Mouse (Mus musculus): ENCODE data around the gene Lmnb2. TPM values are rescaled to one million over a fixed set of nuclear protein-coding genes. Genes with fewer than 3 reads are reported as not detected.
A peak's percentile ranks its signal among the peaks of the same experiment; 100 is the strongest.

Lmnb2 gene
- polyA plus RNA-seq, 1 experiment: 8.5 TPM

- Histone ChIP-seq H3K36me3 (ENCODE audit: control insufficient read depth, insufficient read depth, low read length) (no peaks in the 10 kb centered on the region), H3K4me1 (ENCODE audit: control insufficient read depth, insufficient read depth, low read length) (no peaks in the 10 kb centered on the region), H3K4me3 (ENCODE audit: insufficient read depth, low read depth, low read length) (no peak overlapping the region), H3K27me3 (replicated peaks; ENCODE audit: control insufficient read depth, insufficient read depth, low read length) (no peaks in the 10 kb centered on the region), H3K27ac (ENCODE audit: insufficient read depth, low read depth, low read length) (no peak overlapping the region)
- TF ChIP-seq POLR2A (IDR thresholded peaks at IDR 0.05; ENCODE audit: low read depth, low read length) (no peak), CTCF (conservative IDR thresholded peaks at IDR 0.05; ENCODE audit: insufficient read depth, insufficient read length, low read depth, low read length) (no peak)
- 88% methylated on average over 15 of the region's 16 CpGs for whole genome bisulfite sequencing
- DNase-seq: no peak
Measured at GRCm38 (mm10) chr10:80864446-80864845, 53.6 kb downstream of the Lmnb2 start.

- H3K27ac ChIP-seq (ENCODE audit: insufficient read depth, low read depth, low read length): no peak overlapping the region
- H3K4me1 ChIP-seq (ENCODE audit: control insufficient read depth, insufficient read depth, low read length): no peaks in the 10 kb centered on the region
- H3K36me3 ChIP-seq (ENCODE audit: control insufficient read depth, insufficient read depth, low read length): no peaks in the 10 kb centered on the region
- TF ChIP-seq CTCF (conservative IDR thresholded peaks at IDR 0.05; ENCODE audit: insufficient read depth, insufficient read length, low read depth, low read length) (no peak), POLR2A (IDR thresholded peaks at IDR 0.05; ENCODE audit: low read depth, low read length) (no peak)
- no peak overlapping the region for H3K4me3 ChIP-seq (ENCODE audit: insufficient read depth, low read depth, low read length)
- no peak for DNase-seq
- no peaks in the 10 kb centered on the region for H3K27me3 ChIP-seq (replicated peaks; ENCODE audit: control insufficient read depth, insufficient read depth, low read length)
- 93% methylated on average over 5 of the region's 5 CpGs for WGBS
Measured at GRCm38 (mm10) chr10:80862305-80862704, 55.7 kb downstream of the Lmnb2 start.

DNA sequence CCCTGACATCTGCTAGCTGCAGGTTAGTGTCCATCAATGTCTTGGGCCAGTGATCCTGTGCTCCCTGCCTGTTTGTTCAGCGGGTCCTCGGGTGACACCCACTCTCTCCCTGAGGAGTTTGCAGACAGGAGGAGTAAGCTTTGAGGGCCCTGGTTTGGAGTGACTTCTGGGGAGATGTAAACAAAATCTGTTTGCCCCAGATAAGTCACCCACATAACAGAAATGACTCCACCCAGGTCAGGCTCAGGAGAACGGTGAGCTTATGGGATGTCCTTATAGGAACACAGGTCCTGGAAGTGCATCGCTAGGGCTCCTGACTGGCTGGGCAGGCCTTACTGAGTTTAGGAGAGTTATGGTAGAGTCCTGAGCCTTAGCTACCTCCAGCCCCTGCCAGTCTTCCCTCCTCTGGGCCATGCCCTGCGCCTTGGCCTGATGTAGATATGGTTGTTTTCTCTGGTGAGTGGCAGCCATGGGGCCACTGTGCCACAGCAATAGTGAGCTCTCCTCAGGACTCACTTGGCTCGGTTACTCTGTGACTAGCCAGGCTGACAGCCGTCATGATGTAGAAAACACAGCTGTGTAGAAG, 59.6 kb downstream of the Lmnb2 start:
- no peaks in the 10 kb centered on the region for H3K36me3 ChIP-seq (ENCODE audit: control insufficient read depth, insufficient read depth, low read length)
- no peak overlapping the region for H3K27ac ChIP-seq (ENCODE audit: insufficient read depth, low read depth, low read length)
- TF ChIP-seq POLR2A (IDR thresholded peaks at IDR 0.05; ENCODE audit: low read depth, low read length) (no peak), CTCF (conservative IDR thresholded peaks at IDR 0.05; ENCODE audit: insufficient read depth, insufficient read length, low read depth, low read length) (no peak)
- 67% methylated on average over 7 of the region's 7 CpGs for WGBS
- no peak for DNase-seq
- H3K4me3 ChIP-seq (ENCODE audit: insufficient read depth, low read depth, low read length): no peak overlapping the region
- H3K4me1 ChIP-seq (ENCODE audit: control insufficient read depth, insufficient read depth, low read length): peaks cover 7% of the 10 kb centered on the region
- no peaks in the 10 kb centered on the region for H3K27me3 ChIP-seq (replicated peaks; ENCODE audit: control insufficient read depth, insufficient read depth, low read length)

- 70% methylated on average over 3 of the region's 3 CpGs for WGBS
- DNase-seq: no peak
Measured at GRCm38 (mm10) chr10:80857848-80858247, 60.2 kb downstream of the Lmnb2 start.

DNA sequence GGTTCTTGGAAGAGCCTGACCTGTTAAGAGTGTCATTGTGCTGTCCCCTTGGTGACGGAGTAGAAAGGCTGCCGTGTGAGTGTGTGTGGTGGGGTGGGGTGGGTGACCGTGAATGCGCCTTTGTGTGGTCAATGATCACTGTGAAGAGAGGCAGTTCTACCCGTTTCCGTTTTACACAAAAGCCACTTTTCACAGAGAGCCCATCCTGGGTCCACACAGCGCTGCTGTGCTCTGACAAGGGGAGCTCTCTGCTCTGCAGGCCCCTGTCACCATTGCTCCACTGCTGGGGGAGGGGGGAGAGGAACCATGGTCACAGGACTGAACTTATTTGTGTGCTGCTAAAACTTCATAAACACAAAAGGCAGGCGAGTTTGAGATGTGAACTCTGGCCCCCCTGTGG, 60.7 kb downstream of the Lmnb2 start:
- Histone ChIP-seq H3K36me3 (ENCODE audit: control insufficient read depth, insufficient read depth, low read length) (no peaks in the 10 kb centered on the region), H3K4me3 (ENCODE audit: insufficient read depth, low read depth, low read length) (no peak overlapping the region), H3K27ac (ENCODE audit: insufficient read depth, low read depth, low read length) (no peak overlapping the region), H3K4me1 (ENCODE audit: control insufficient read depth, insufficient read depth, low read length) (peaks cover 7% of the 10 kb centered on the region), H3K27me3 (replicated peaks; ENCODE audit: control insufficient read depth, insufficient read depth, low read length) (no peaks in the 10 kb centered on the region)
- TF ChIP-seq POLR2A (IDR thresholded peaks at IDR 0.05; ENCODE audit: low read depth, low read length) (no peak), CTCF (conservative IDR thresholded peaks at IDR 0.05; ENCODE audit: insufficient read depth, insufficient read length, low read depth, low read length) (no peak)
- 77% methylated on average over 8 of the region's 8 CpGs for whole genome bisulfite sequencing
- DNase-seq: no peak

More at GRCm38 (mm10) chr10:80857848-80858247, 60.2 kb downstream of the Lmnb2 start:
- no peak overlapping the region for H3K27ac ChIP-seq (ENCODE audit: insufficient read depth, low read depth, low read length)
- no peak for TF ChIP-seq CTCF (conservative IDR thresholded peaks at IDR 0.05; ENCODE audit: insufficient read depth, insufficient read length, low read depth, low read length)
- no peak for TF ChIP-seq POLR2A (IDR thresholded peaks at IDR 0.05; ENCODE audit: low read depth, low read length)
- H3K27me3 ChIP-seq (replicated peaks; ENCODE audit: control insufficient read depth, insufficient read depth, low read length): no peaks in the 10 kb centered on the region
- no peaks in the 10 kb centered on the region for H3K36me3 ChIP-seq (ENCODE audit: control insufficient read depth, insufficient read depth, low read length)
- H3K4me1 ChIP-seq (ENCODE audit: control insufficient read depth, insufficient read depth, low read length): peaks cover 7% of the 10 kb centered on the region
- no peak overlapping the region for H3K4me3 ChIP-seq (ENCODE audit: insufficient read depth, low read depth, low read length)

- Histone ChIP-seq H3K27me3 (replicated peaks; ENCODE audit: control insufficient read depth, insufficient read depth, low read length) (no peaks in the 10 kb centered on the region), H3K4me3 (ENCODE audit: insufficient read depth, low read depth, low read length) (no peak overlapping the region), H3K27ac (ENCODE audit: insufficient read depth, low read depth, low read length) (no peak overlapping the region), H3K4me1 (ENCODE audit: control insufficient read depth, insufficient read depth, low read length) (peaks cover 7% of the 10 kb centered on the region), H3K36me3 (ENCODE audit: control insufficient read depth, insufficient read depth, low read length) (no peaks in the 10 kb centered on the region)
- DNase-seq: no peak
- 80% methylated on average over 5 of the region's 5 CpGs for WGBS
- TF ChIP-seq CTCF (conservative IDR thresholded peaks at IDR 0.05; ENCODE audit: insufficient read depth, insufficient read length, low read depth, low read length): no peak
- no peak for TF ChIP-seq POLR2A (IDR thresholded peaks at IDR 0.05; ENCODE audit: low read depth, low read length)
Measured at GRCm38 (mm10) chr10:80856908-80857307, 61.1 kb downstream of the Lmnb2 start.

DNA sequence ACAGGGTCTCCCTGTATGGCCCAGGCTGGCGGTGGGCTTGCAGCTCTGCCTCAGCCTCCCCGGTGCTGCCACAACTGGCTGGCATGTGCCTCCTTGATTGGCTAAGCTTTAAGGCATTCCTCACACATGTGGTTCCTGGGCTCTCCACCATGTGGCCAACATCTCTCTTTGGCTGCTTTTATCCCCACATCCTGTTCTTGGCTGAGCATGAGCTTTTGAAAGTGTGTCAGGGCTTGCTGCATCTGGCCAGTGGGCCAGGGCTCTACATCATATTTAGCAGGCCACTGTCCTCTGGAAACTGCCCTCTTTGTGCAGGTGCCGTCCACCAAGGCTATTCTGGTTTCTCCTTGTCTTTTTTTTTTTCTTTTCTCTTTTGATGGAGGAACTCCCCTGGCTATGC, 61.8 kb downstream of the Lmnb2 start:
- H3K36me3 ChIP-seq (ENCODE audit: control insufficient read depth, insufficient read depth, low read length): no peaks in the 10 kb centered on the region
- 0 out of 2 replicates have a peak, but pooled peaks have one; percentile 7 for TF ChIP-seq CTCF (conservative IDR thresholded peaks at IDR 0.05; ENCODE audit: insufficient read depth, insufficient read length, low read depth, low read length)
- no peak for TF ChIP-seq POLR2A (IDR thresholded peaks at IDR 0.05; ENCODE audit: low read depth, low read length)
- no peak overlapping the region for H3K4me3 ChIP-seq (ENCODE audit: insufficient read depth, low read depth, low read length)
- DNase-seq: no peak
- no peak overlapping the region for H3K27ac ChIP-seq (ENCODE audit: insufficient read depth, low read depth, low read length)
- H3K4me1 ChIP-seq (ENCODE audit: control insufficient read depth, insufficient read depth, low read length): peaks cover 7% of the 10 kb centered on the region
- 56% methylated on average over 3 of the region's 3 CpGs for WGBS
- no peaks in the 10 kb centered on the region for H3K27me3 ChIP-seq (replicated peaks; ENCODE audit: control insufficient read depth, insufficient read depth, low read length)

Measured in kidney, adult 2 months (tissue).